Mouse (Mus musculus): ENCODE measurements around the gene Gnb1l. TPM values are rescaled to one million over a fixed set of nuclear protein-coding genes. Genes with fewer than 3 reads are reported as not detected.

Gnb1l gene
- polyA plus RNA-seq, 1 experiment, result 11.4 TPM

DNA sequence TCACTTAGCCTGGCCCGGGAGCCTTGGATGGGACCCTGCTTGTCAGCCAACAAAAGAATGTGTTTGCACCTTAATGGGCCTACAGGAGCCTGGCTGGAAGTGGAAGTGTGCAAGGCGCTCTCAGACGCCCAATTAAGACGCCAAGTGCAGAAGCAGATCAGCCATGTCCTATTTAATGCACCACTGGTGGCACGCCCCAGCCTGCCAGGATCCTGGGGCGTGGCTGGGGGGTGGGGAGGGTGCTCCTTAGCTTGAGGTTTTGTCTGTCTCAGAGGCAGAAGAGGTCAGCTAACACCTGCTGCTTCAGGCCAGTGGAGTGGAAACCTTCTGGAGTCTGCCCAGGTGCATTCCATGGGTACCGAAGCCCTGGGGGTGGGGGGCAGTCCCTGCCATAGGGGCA, 18.8 kb upstream of the Gnb1l start:
- no peak overlapping the region for H3K4me3 ChIP-seq (replicated peaks)
- no peaks in the 10 kb centered on the region for H3K27me3 ChIP-seq (replicated peaks)
- TF ChIP-seq GATA1 (IDR thresholded peaks at IDR 0.05; ENCODE audit: borderline replicate concordance, low read length) (no peak), FLI1 (IDR thresholded peaks at IDR 0.05; ENCODE audit: low read length) (no peak)
- H3K36me3 ChIP-seq (replicated peaks; ENCODE audit: low read length), result peaks cover 76% of the 10 kb centered on the region
- peaks cover 37% of the 10 kb centered on the region for H3K4me1 ChIP-seq
- no peaks in the 10 kb centered on the region for H3K9me3 ChIP-seq

DNA sequence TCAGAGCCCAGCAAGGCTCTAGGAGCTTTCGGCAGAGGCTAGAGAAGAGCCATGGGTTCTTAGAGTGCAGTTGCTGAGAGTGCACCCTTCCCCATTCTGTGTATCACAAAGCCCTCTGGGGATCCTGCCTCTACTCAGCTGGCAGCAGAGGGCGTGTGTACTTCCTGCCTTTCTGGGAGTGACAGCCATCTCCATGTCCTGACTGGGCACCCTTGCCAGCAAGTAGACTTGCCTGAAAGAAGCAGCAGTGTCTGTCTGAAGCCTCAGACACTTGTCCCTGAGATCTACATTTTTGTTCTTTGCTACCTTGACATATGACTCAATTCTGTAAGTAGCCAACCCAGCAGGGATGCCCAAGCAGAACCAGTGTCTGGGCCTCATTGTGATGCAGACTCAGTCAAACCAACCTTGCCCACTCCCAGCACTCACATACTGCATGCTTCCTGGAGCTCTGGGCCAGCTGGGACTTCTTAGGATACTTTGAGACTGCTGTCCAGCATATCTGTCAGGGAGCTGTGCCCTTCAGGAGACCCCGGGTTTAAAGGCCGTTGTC, 17.5 kb upstream of the Gnb1l start:
- Histone ChIP-seq H3K4me3 (replicated peaks) (no peak overlapping the region), H3K4me1 (peaks cover 37% of the 10 kb centered on the region), H3K9me3 (0 out of 2 replicates have a peak, but pooled peaks cover 1% of the 10 kb centered on the region), H3K27me3 (replicated peaks) (no peaks in the 10 kb centered on the region), H3K36me3 (replicated peaks; ENCODE audit: low read length) (peaks cover 62% of the 10 kb centered on the region)
- TF ChIP-seq FLI1 (IDR thresholded peaks at IDR 0.05; ENCODE audit: low read length) (no peak), GATA1 (IDR thresholded peaks at IDR 0.05; ENCODE audit: borderline replicate concordance, low read length) (no peak)

DNA sequence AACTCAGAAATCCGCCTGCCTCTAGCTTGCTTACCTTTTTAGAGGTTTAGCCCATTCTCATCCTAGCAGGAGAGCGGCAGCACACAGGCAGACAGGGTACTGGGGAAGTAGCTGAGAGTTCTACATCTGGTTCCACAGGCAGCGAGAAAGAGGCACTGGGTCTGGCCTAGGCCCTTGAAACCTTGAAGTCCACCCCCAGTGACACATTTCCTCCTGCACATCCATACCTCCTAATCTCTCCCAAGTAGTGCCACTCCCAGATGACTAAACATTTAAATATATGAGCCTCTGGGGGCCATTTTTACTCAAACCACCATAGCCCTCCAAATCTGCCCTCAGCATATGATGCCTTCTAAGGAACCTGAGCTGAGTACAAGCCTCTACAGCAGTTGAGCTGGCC, 16.1 kb upstream of the Gnb1l start:
- Histone ChIP-seq H3K27me3 (replicated peaks) (no peaks in the 10 kb centered on the region), H3K36me3 (replicated peaks; ENCODE audit: low read length) (peaks cover 53% of the 10 kb centered on the region), H3K4me3 (replicated peaks) (no peak overlapping the region), H3K9me3 (0 out of 2 replicates have a peak, but pooled peaks cover 6% of the 10 kb centered on the region), H3K4me1 (peaks cover 33% of the 10 kb centered on the region)
- TF ChIP-seq FLI1 (IDR thresholded peaks at IDR 0.05; ENCODE audit: low read length), result no peak
- TF ChIP-seq GATA1 (IDR thresholded peaks at IDR 0.05; ENCODE audit: borderline replicate concordance, low read length), result no peak

DNA sequence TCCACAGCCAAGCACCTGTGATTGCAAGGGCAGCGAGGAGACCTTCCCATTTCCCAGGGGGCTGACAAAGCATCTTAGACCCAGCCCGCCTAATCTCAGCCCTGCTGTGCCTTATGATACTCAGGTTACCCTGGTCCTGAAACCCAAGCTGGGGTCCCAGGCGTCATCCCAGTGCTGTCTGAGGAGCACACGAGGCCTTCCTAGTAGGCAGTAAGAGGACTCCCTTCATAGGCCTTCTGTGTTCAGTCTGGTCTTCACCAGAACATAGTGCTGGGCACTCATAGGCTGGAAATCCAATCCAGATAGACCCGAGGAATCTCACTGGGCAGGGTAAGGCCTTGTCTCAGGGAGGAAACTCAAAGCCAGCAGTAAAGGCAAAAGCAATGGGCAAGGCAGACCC, 14.7 kb upstream of the Gnb1l start:
- Histone ChIP-seq H3K36me3 (replicated peaks; ENCODE audit: low read length) (peaks cover 39% of the 10 kb centered on the region), H3K4me3 (replicated peaks) (no peak overlapping the region)
- TF ChIP-seq GATA1 (IDR thresholded peaks at IDR 0.05; ENCODE audit: borderline replicate concordance, low read length) (no peak), FLI1 (IDR thresholded peaks at IDR 0.05; ENCODE audit: low read length) (no peak)

GRCm38 (mm10) chr16:18484386-18484785, 14.1 kb upstream of the Gnb1l start:
- TF ChIP-seq GATA1 (IDR thresholded peaks at IDR 0.05; ENCODE audit: borderline replicate concordance, low read length) (no peak), FLI1 (IDR thresholded peaks at IDR 0.05; ENCODE audit: low read length) (no peak)
- peaks cover 34% of the 10 kb centered on the region for H3K36me3 ChIP-seq (replicated peaks; ENCODE audit: low read length)
- H3K27me3 ChIP-seq (replicated peaks), result no peaks in the 10 kb centered on the region
- H3K4me3 ChIP-seq (replicated peaks), result no peak overlapping the region
- H3K9me3 ChIP-seq, result 0 out of 2 replicates have a peak, but pooled peaks cover 6% of the 10 kb centered on the region
- H3K4me1 ChIP-seq, result peaks cover 24% of the 10 kb centered on the region

More for the DNA sequence above, 14.7 kb upstream of the Gnb1l start:
- Histone ChIP-seq H3K4me1 (peaks cover 24% of the 10 kb centered on the region), H3K9me3 (0 out of 2 replicates have a peak, but pooled peaks cover 6% of the 10 kb centered on the region), H3K27me3 (replicated peaks) (no peaks in the 10 kb centered on the region)

DNA sequence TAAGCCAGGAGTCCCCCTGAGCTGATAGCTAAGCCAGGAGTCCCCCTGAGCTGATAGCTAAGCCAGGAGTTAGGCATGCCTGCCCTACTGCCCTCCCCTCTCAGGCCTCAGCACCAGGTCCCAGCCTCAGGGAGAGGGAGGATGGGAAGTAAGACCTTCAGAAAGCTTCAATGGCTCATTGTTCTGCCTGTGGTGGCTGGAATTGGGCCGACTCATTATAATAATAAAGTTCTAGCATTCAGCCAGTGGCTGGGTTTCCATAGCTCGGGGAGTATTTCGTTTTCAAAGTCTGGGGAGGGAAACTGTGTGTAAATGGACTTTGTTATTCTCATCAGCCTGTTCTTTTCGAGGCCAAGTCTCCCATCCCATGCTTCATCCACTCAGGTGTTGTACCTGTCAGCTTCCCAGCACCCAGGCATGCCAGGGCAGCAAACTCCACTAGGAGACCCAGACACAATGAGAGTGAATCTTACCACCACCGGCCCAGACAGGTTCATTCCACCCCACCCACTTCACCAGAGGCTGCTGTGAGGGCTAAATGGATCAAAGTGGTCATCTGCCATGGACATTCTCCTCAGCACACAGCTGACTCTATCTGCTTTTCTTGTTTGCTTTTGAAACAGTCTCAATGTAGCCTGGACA, 13.6 kb upstream of the Gnb1l start:
- no peak overlapping the region for H3K4me3 ChIP-seq (replicated peaks)
- no peaks in the 10 kb centered on the region for H3K27me3 ChIP-seq (replicated peaks)
- H3K4me1 ChIP-seq, result peaks cover 24% of the 10 kb centered on the region
- peaks cover 29% of the 10 kb centered on the region for H3K36me3 ChIP-seq (replicated peaks; ENCODE audit: low read length)
- 0 out of 2 replicates have a peak, but pooled peaks cover 6% of the 10 kb centered on the region for H3K9me3 ChIP-seq
- TF ChIP-seq GATA1 (IDR thresholded peaks at IDR 0.05; ENCODE audit: borderline replicate concordance, low read length) (no peak), FLI1 (IDR thresholded peaks at IDR 0.05; ENCODE audit: low read length) (no peak)

GRCm38 (mm10) chr16:18486126-18486525, 12.4 kb upstream of the Gnb1l start:
- no peak overlapping the region for H3K4me3 ChIP-seq (replicated peaks)

DNA sequence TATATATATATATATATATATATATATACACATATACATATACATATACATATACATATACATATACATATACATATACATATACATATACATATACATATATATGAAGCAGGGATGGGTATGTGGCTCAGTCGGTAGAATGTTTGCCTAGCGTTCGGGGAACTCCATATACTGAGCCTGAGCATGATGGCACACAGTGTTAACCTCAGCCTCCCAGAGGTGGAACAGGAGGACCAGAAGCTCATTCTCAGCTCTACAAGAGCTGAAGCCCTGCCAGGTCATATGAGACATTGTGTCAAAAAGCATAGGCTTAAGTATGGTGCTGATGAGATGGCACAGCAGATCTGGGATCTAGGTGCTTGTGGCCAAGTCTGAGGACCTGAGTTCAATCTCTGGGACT, 8.2 kb upstream of the Gnb1l start:
- Histone ChIP-seq H3K9me3 (0 out of 2 replicates have a peak, but pooled peaks cover 6% of the 10 kb centered on the region), H3K4me3 (replicated peaks) (no peak overlapping the region), H3K27me3 (replicated peaks) (no peaks in the 10 kb centered on the region), H3K4me1 (peaks cover 8% of the 10 kb centered on the region), H3K36me3 (replicated peaks; ENCODE audit: low read length) (peaks cover 5% of the 10 kb centered on the region)
- TF ChIP-seq FLI1 (IDR thresholded peaks at IDR 0.05; ENCODE audit: low read length) (no peak), GATA1 (IDR thresholded peaks at IDR 0.05; ENCODE audit: borderline replicate concordance, low read length) (no peak)

More at GRCm38 (mm10) chr16:18486126-18486525, 12.4 kb upstream of the Gnb1l start:
- TF ChIP-seq GATA1 (IDR thresholded peaks at IDR 0.05; ENCODE audit: borderline replicate concordance, low read length) (no peak), FLI1 (IDR thresholded peaks at IDR 0.05; ENCODE audit: low read length) (no peak)
- Histone ChIP-seq H3K27me3 (replicated peaks) (no peaks in the 10 kb centered on the region), H3K9me3 (0 out of 2 replicates have a peak, but pooled peaks cover 6% of the 10 kb centered on the region), H3K36me3 (replicated peaks; ENCODE audit: low read length) (peaks cover 22% of the 10 kb centered on the region), H3K4me1 (peaks cover 23% of the 10 kb centered on the region)

- TF ChIP-seq FLI1 (IDR thresholded peaks at IDR 0.05; ENCODE audit: low read length) (no peak), GATA1 (IDR thresholded peaks at IDR 0.05; ENCODE audit: borderline replicate concordance, low read length) (no peak)
- Histone ChIP-seq H3K4me1 (peaks cover 8% of the 10 kb centered on the region), H3K27me3 (replicated peaks) (no peaks in the 10 kb centered on the region), H3K4me3 (replicated peaks) (no peak overlapping the region), H3K36me3 (replicated peaks; ENCODE audit: low read length) (peaks cover 5% of the 10 kb centered on the region), H3K9me3 (0 out of 2 replicates have a peak, but pooled peaks cover 6% of the 10 kb centered on the region)
These were observed 7.6 kb upstream of the Gnb1l start for GRCm38 (mm10) chr16:18490894-18491293.

DNA sequence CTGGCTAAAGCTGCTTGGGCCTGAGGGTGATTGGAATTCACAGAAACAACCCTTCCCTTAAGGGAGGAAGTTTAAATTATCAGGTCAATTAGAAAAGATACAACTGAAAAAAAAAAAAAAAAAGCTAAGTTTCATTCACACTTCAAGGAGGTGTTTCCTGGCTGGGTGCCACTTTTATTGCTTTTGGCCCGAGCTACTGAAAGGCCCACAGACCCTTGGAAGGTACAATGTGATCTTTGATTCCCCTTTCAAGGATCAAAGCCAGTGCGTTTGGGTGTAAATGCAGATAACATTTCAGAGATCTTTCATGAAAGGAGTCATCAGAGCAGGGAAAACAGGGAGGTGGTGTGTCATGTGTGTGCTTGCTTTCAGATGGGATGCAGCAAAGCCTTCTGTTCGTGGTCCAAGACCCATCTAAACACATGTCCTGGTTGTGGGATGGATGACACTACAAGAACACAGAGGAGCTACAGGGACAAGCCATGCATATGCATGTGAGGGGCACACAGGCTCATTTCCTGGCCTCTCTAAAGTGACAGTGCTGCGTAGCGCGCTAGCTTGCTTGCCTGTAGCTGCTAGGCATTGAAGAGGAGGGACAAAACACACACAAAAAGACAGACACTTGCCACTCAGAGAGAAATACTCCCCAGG, 523 bp upstream of the Gnb1l start:
- Histone ChIP-seq H3K4me1 (peaks cover 36% of the 10 kb centered on the region), H3K9me3 (no peaks in the 10 kb centered on the region), H3K4me3 (replicated peaks) (peak overlapping the region; percentile 94), H3K36me3 (replicated peaks; ENCODE audit: low read length) (peaks cover 25% of the 10 kb centered on the region), H3K27me3 (replicated peaks) (no peaks in the 10 kb centered on the region)
- no peak for TF ChIP-seq FLI1 (IDR thresholded peaks at IDR 0.05; ENCODE audit: low read length)
- TF ChIP-seq GATA1 (IDR thresholded peaks at IDR 0.05; ENCODE audit: borderline replicate concordance, low read length), result no peak
